Comparison of ENCODE assay signal across 23 mouse cellular contexts in genomic region chr4:137283407-137283732, GRCm38 (mm10). TPM values are rescaled to one million over a fixed set of nuclear protein-coding genes. Genes with fewer than 3 reads are reported as not detected.
DNase-seq lines count a peak whose midpoint lies in the region; ATAC-seq and TF ChIP-seq lines count a peak whose summit lies in the region.
"Had no signal": no experiment of that assay in that cellular context is flagged by ENCODE, and none has a peak within 500 bp of the region (broad histone marks: within the 10 kb centered on the region; RNA-seq: fewer than 3 reads in every experiment).

No protein-coding gene starts in this region.

- no peak for TF ChIP-seq EP300 in stomach, postnatal 0 days (optimal IDR thresholded peaks at IDR 0.05)

- peaks cover 46% of the 10 kb centered on the region for H3K27me3 ChIP-seq in intestine, embryonic 15.5 days (replicated peaks)
- H3K27me3 ChIP-seq in intestine, embryonic 16.5 days (replicated peaks; ENCODE audit: control insufficient read depth, insufficient read depth, low read length) = peaks cover 37% of the 10 kb centered on the region
- peaks cover 3% of the 10 kb centered on the region; the same call in 1 of the 2 replicates for H3K27me3 ChIP-seq in stomach, postnatal 0 days (ENCODE audit: control insufficient read depth, insufficient read depth, low read length)
- H3K27me3 ChIP-seq: Patski had no signal

- H3K4me2 ChIP-seq in intestine, embryonic 15.5 days (replicated peaks) = no peak overlapping the region
- H3K4me2 ChIP-seq in intestine, embryonic 16.5 days (ENCODE audit: low read depth, low read length) = no peak overlapping the region
- H3K4me2 ChIP-seq in stomach, postnatal 0 days (replicated peaks; ENCODE audit: low read depth) = peak overlapping the region; percentile 35
- H3K4me2 ChIP-seq: limb, embryonic 12.5 days had no signal

- ATAC-seq in intestine, embryonic 15.5 days = no peak
- ATAC-seq in intestine, embryonic 16.5 days = no peak
- no peak for ATAC-seq in stomach, postnatal 0 days (ENCODE audit: low FRiP score, low TSS enrichment)
- ATAC-seq: activated CD4-positive, CD25-positive, alpha-beta regulatory T cell, adult 4 months; forebrain, embryonic 16.5 days; Patski had no signal

- H3K9me3 ChIP-seq in intestine, embryonic 15.5 days = no peaks in the 10 kb centered on the region
- no peaks in the 10 kb centered on the region for H3K9me3 ChIP-seq in intestine, embryonic 16.5 days (ENCODE audit: control insufficient read depth, low read length)
- no peaks in the 10 kb centered on the region for H3K9me3 ChIP-seq in stomach, postnatal 0 days (ENCODE audit: control insufficient read depth, low read length)
- H3K9me3 ChIP-seq: limb, embryonic 12.5 days; midbrain, embryonic 10.5 days; neural tube, embryonic 13.5 days had no signal

- no peaks in the 10 kb centered on the region for H3K36me3 ChIP-seq in intestine, embryonic 15.5 days
- no peaks in the 10 kb centered on the region for H3K36me3 ChIP-seq in intestine, embryonic 16.5 days (ENCODE audit: control insufficient read depth, insufficient read depth, low read length)
- H3K36me3 ChIP-seq in stomach, postnatal 0 days (ENCODE audit: control insufficient read depth, insufficient read depth, low read length) = no peaks in the 10 kb centered on the region
- H3K36me3 ChIP-seq: limb, embryonic 12.5 days; midbrain, embryonic 10.5 days; neural tube, embryonic 13.5 days had no signal

- 16% methylated on average over 4 of the region's 4 CpGs for WGBS in intestine, embryonic 15.5 days
- 16% methylated on average over 4 of the region's 4 CpGs for WGBS in intestine, embryonic 16.5 days
- WGBS in stomach, postnatal 0 days = 18% methylated on average over 4 of the region's 4 CpGs

- no peak overlapping the region for H3K4me3 ChIP-seq in intestine, embryonic 15.5 days (replicated peaks)
- H3K4me3 ChIP-seq in intestine, embryonic 16.5 days (ENCODE audit: low read length) = no peak overlapping the region
- H3K4me3 ChIP-seq in stomach, postnatal 0 days (ENCODE audit: low read depth, low read length) = no peak overlapping the region
- H3K4me3 ChIP-seq: heart, adult 2 months; left cerebral cortex, adult 2 months; limb, embryonic 12.5 days; midbrain, embryonic 10.5 days; neural tube, embryonic 13.5 days had no signal

- 0 out of 2 replicates have a peak overlapping the region, but pooled peaks have one; percentile 7 for H3K27ac ChIP-seq in intestine, embryonic 15.5 days
- H3K27ac ChIP-seq in intestine, embryonic 16.5 days (ENCODE audit: low read length) = no peak overlapping the region
- peak overlapping the region; percentile 77 for H3K27ac ChIP-seq in stomach, postnatal 0 days (replicated peaks)
- H3K27ac ChIP-seq: heart, adult 2 months; left cerebral cortex, adult 2 months; limb, embryonic 12.5 days; midbrain, embryonic 10.5 days; neural tube, embryonic 13.5 days had no signal

- H3K4me1 ChIP-seq in intestine, embryonic 15.5 days (replicated peaks) = peaks cover 21% of the 10 kb centered on the region
- H3K4me1 ChIP-seq in intestine, embryonic 16.5 days (ENCODE audit: control insufficient read depth, insufficient read depth, low read length) = peaks cover 16% of the 10 kb centered on the region
- peaks cover 3% of the 10 kb centered on the region; the same call in 1 of the 2 replicates for H3K4me1 ChIP-seq in stomach, postnatal 0 days (replicated peaks; ENCODE audit: control insufficient read depth, insufficient read depth)

- peak; percentile 32 for DNase-seq in adrenal gland, postnatal 10 days
- DNase-seq in adrenal gland, postnatal 14 days = no peak
- DNase-seq in ovary, postnatal 36 days (ENCODE audit: low spot score) = peak; percentile 52
- DNase-seq in ovary, postnatal 14 days (ENCODE audit: low spot score) = no peak
- no peak for DNase-seq in stomach, postnatal 0 days (ENCODE audit: low spot score)
- DNase-seq in layer of hippocampus, postnatal 25 days (ENCODE audit: extremely low spot score in 1 of 2, low spot score in 1 of 2) = no peak
- DNase-seq: cerebellum, postnatal 10 days; kidney, postnatal 10 days; lung, postnatal 14 days; retina, postnatal 1 day; right cerebral cortex, postnatal 4 days; thymus, adult 18-20 months had no signal

- no peak for TF ChIP-seq CTCF in stomach, postnatal 0 days (IDR thresholded peaks at IDR 0.05; ENCODE audit: low read depth)

- H3K9ac ChIP-seq in intestine, embryonic 15.5 days = no peak overlapping the region
- H3K9ac ChIP-seq in intestine, embryonic 16.5 days (ENCODE audit: low read depth, low read length) = no peak overlapping the region
- 0 out of 2 replicates have a peak overlapping the region, but pooled peaks have one; percentile 1 for H3K9ac ChIP-seq in stomach, postnatal 0 days (ENCODE audit: low read length)
- H3K9ac ChIP-seq: limb, embryonic 12.5 days had no signal

RNA-seq across cellular contexts. Expression of gene Wnt4, which starts 6.1 kb away (rescaled TPM):
- 10 to 100 TPM; 39.5 to 53.0 TPM for total RNA-seq in adrenal gland, postnatal 10 days (2021)
- total RNA-seq in adrenal gland, postnatal 14 days (2021) = 46.2 and 51.3 TPM in 2 replicates
- polyA plus RNA-seq in intestine, embryonic 15.5 days (2015; fragmentation: Nextera tagmentation; extraction: Ambion mirVana) = 2.8 and 4.0 TPM in 2 replicates
- 1.0 TPM in 2 replicates for polyA plus RNA-seq in intestine, embryonic 16.5 days (2015; fragmentation: Nextera tagmentation; extraction: Ambion mirVana)
- polyA plus RNA-seq in stomach, postnatal 0 days (2015; fragmentation: Nextera tagmentation; extraction: Ambion mirVana) = 45.3 and 59.7 TPM in 2 replicates
- total RNA-seq in layer of hippocampus, postnatal 25 days (2021) = 1 to 10 TPM; 6.8 to 7.2 TPM
- total RNA-seq: hematopoietic stem cell, adult 5-6 weeks had no signal

Comparison
In these comparisons a context has a peak if more than half of its experiments do, and no peak if none do; other contexts are left out.
1. DNase-seq: peak in adrenal gland, postnatal 10 days (single experiment) and ovary, postnatal 36 days (single experiment); none in adrenal gland, postnatal 14 days (single experiment), ovary, postnatal 14 days (single experiment), stomach, postnatal 0 days (single experiment) and layer of hippocampus, postnatal 25 days (0 of 2).